Mouse (Mus musculus): ENCODE measurements around the gene Tmcc3. TPM values are rescaled to one million over a fixed set of nuclear protein-coding genes. Genes with fewer than 3 reads are reported as not detected.

Gene Tmcc3
- total RNA-seq, 1 experiment = 7.0 TPM

DNA sequence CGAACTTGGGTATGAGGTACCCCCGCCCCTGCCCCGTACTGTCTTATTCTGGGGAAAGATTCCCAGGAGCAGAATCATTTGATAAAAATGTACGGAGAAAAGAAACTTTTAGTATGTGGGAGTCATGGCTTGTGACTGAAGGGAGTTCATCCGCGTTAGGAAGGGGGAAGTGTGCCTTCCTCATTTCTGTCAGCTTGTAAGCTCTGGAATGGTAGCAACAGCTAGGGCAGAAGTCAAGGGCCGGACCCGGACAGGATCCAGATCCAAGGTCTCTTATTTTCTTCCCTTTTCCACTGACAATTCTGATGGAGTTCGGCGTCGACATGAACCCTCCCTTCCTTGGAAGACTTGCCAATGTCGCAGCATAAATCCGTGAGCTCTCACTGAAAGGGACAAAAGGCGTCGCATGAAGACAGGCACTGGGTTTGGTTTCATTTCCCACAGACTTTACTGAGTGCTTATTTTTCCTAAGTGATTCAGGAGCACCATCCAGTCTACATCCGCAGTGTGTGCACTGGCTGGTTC is 193.6 kb downstream of the Tmcc3 start:
- TF ChIP-seq ZNF384 (IDR thresholded peaks at IDR 0.05; ENCODE audit: low read depth, low read length) = no peak
- TF ChIP-seq CHD2 (IDR thresholded peaks at IDR 0.05; ENCODE audit: low read depth, low read length) = no peak
- no peak for TF ChIP-seq ZC3H11A (IDR thresholded peaks at IDR 0.05; ENCODE audit: borderline replicate concordance, low read depth, low read length)
- Histone ChIP-seq H3K36me3 (ENCODE audit: control insufficient read depth, insufficient read depth, low read length, poor library complexity, severe bottlenecking) (no peaks in the 10 kb centered on the region), H3K27ac (ENCODE audit: insufficient read depth, low read depth, low read length, poor library complexity, severe bottlenecking) (no peak overlapping the region), H3K4me1 (ENCODE audit: control insufficient read depth in 2 of 2, insufficient read depth in 2 of 2, low read length in 2 of 2, poor library complexity in 1 of 2) (no peaks in the 10 kb centered on the region), H3K4me3 (ENCODE audit: insufficient read depth in 1 of 2, low read depth in 1 of 2, low read length in 2 of 2, poor library complexity in 1 of 2, severe bottlenecking in 1 of 2) (no peak overlapping the region), H3K9me3 (ENCODE audit: control insufficient read depth, insufficient read depth, low read depth, low read length) (no peaks in the 10 kb centered on the region), H3K9ac (ENCODE audit: insufficient read depth, low read depth, low read length, poor library complexity, severe bottlenecking) (no peak overlapping the region)
- DNase-seq (ENCODE audit: low read depth, low spot score) = no peak
- in situ Hi-C loops (cut with MboI; ENCODE audit: low sequenced_read_pairs in 2 of 2, unreplicated experiment in 2 of 2) = no loop called here

DNA sequence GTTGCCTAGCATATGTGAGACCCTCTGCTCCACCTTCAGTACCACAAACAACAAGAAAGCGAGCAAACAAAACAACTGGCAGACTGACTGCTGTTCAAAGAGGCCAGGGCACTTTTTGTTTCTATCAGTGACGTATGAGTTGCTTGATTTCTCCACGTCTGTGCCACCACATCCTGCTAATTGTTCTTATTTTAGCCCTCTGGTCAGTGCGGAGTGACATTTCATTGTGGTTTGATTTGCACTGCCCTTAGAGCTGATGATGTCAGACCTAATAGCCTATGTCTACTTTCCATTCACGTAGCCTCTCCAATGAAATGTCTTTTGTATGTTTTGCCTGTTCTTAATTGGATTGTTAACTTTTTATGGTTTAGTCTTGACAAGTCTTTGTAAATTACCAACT is 197.1 kb downstream of the Tmcc3 start:
- TF ChIP-seq HCFC1 (IDR thresholded peaks at IDR 0.05; ENCODE audit: borderline replicate concordance, insufficient read depth, low read length) (no peak), ZC3H11A (IDR thresholded peaks at IDR 0.05; ENCODE audit: borderline replicate concordance, low read depth, low read length) (no peak)
- H3K27ac ChIP-seq (ENCODE audit: insufficient read depth, low read depth, low read length, poor library complexity, severe bottlenecking) = no peak overlapping the region

DNA sequence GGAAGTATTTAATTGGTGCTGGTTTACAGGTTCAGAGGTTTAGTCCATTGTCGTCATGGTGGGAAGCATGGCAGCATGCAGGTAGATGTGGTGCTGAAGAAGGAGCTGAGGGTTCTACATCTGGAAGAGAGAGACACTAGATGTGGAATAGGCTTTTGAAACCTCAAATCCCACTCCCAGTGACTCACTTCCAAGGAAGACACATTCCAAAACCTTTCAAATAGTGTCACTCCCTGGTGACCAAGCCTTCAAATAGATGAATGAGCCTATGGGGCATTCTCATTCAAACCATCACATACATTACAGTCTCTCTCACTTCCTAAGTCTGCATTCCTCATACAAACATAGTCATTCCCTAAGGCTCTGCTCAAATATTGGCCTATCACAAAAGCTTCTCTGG is 201.0 kb downstream of the Tmcc3 start:
- Histone ChIP-seq H3K9me3 (ENCODE audit: control insufficient read depth, insufficient read depth, low read depth, low read length) (no peaks in the 10 kb centered on the region), H3K4me3 (ENCODE audit: insufficient read depth in 1 of 2, low read depth in 1 of 2, low read length in 2 of 2, poor library complexity in 1 of 2, severe bottlenecking in 1 of 2) (no peak overlapping the region), H3K4me1 (ENCODE audit: control insufficient read depth in 2 of 2, insufficient read depth in 2 of 2, low read length in 2 of 2, poor library complexity in 1 of 2) (no peaks in the 10 kb centered on the region), H3K9ac (ENCODE audit: insufficient read depth, low read depth, low read length, poor library complexity, severe bottlenecking) (no peak overlapping the region), H3K27ac (ENCODE audit: insufficient read depth, low read depth, low read length, poor library complexity, severe bottlenecking) (no peak overlapping the region), H3K36me3 (ENCODE audit: control insufficient read depth, insufficient read depth, low read length, poor library complexity, severe bottlenecking) (no peaks in the 10 kb centered on the region)
- no peak for DNase-seq (ENCODE audit: low read depth, low spot score)
- in situ Hi-C loops (cut with MboI; ENCODE audit: low sequenced_read_pairs in 2 of 2, unreplicated experiment in 2 of 2) = no loop called here
- TF ChIP-seq ZC3H11A (IDR thresholded peaks at IDR 0.05; ENCODE audit: borderline replicate concordance, low read depth, low read length) (no peak), ZNF384 (IDR thresholded peaks at IDR 0.05; ENCODE audit: low read depth, low read length) (no peak), CHD2 (IDR thresholded peaks at IDR 0.05; ENCODE audit: low read depth, low read length) (no peak), HCFC1 (IDR thresholded peaks at IDR 0.05; ENCODE audit: borderline replicate concordance, insufficient read depth, low read length) (no peak), MAFK (IDR thresholded peaks at IDR 0.05; ENCODE audit: insufficient read depth, low read depth, low read length) (no peak)

More for the DNA sequence above, 197.1 kb downstream of the Tmcc3 start:
- in situ Hi-C loops (cut with MboI; ENCODE audit: low sequenced_read_pairs in 2 of 2, unreplicated experiment in 2 of 2) = no loop called here
- no peak overlapping the region for H3K4me3 ChIP-seq (ENCODE audit: insufficient read depth in 1 of 2, low read depth in 1 of 2, low read length in 2 of 2, poor library complexity in 1 of 2, severe bottlenecking in 1 of 2)
- DNase-seq (ENCODE audit: low read depth, low spot score) = no peak
- H3K9me3 ChIP-seq (ENCODE audit: control insufficient read depth, insufficient read depth, low read depth, low read length) = no peaks in the 10 kb centered on the region
- no peaks in the 10 kb centered on the region for H3K4me1 ChIP-seq (ENCODE audit: control insufficient read depth in 2 of 2, insufficient read depth in 2 of 2, low read length in 2 of 2, poor library complexity in 1 of 2)
- no peaks in the 10 kb centered on the region for H3K36me3 ChIP-seq (ENCODE audit: control insufficient read depth, insufficient read depth, low read length, poor library complexity, severe bottlenecking)
- no peak overlapping the region for H3K9ac ChIP-seq (ENCODE audit: insufficient read depth, low read depth, low read length, poor library complexity, severe bottlenecking)

DNA sequence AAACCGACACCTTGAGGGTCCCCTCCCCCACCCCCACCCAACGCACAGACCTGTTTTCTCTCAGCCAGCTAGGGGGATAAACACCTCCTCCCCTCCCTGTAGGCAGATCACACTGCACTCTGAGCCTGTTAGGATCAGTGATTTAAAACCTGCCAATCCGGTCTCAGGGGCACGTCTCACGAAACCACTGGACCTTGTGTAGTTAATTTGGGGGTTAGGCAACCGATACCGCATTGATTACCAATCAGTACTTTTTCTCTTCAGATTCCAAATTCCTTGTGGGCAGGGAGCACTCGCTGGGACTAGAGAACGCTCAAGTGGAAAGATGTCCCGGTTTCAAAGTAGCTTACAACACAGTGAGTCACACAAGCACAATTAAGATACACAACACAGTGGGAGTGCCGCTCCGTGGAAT is 202.3 kb downstream of the Tmcc3 start:
- no peak for DNase-seq (ENCODE audit: low read depth, low spot score)
- H3K27ac ChIP-seq (ENCODE audit: insufficient read depth, low read depth, low read length, poor library complexity, severe bottlenecking) = no peak overlapping the region
- in situ Hi-C loops (cut with MboI; ENCODE audit: low sequenced_read_pairs in 2 of 2, unreplicated experiment in 2 of 2) = no loop called here
- no peaks in the 10 kb centered on the region for H3K9me3 ChIP-seq (ENCODE audit: control insufficient read depth, insufficient read depth, low read depth, low read length)
- TF ChIP-seq CHD2 (IDR thresholded peaks at IDR 0.05; ENCODE audit: low read depth, low read length) = no peak
- peak overlapping the region; percentile 69; the same call in 1 of the 2 replicates for H3K9ac ChIP-seq (ENCODE audit: insufficient read depth, low read depth, low read length, poor library complexity, severe bottlenecking)
- H3K4me3 ChIP-seq (ENCODE audit: insufficient read depth in 1 of 2, low read depth in 1 of 2, low read length in 2 of 2, poor library complexity in 1 of 2, severe bottlenecking in 1 of 2) = peak overlapping the region; percentile 68 to 86
- H3K36me3 ChIP-seq (ENCODE audit: control insufficient read depth, insufficient read depth, low read length, poor library complexity, severe bottlenecking) = no peaks in the 10 kb centered on the region
- no peaks in the 10 kb centered on the region for H3K4me1 ChIP-seq (ENCODE audit: control insufficient read depth in 2 of 2, insufficient read depth in 2 of 2, low read length in 2 of 2, poor library complexity in 1 of 2)

DNA sequence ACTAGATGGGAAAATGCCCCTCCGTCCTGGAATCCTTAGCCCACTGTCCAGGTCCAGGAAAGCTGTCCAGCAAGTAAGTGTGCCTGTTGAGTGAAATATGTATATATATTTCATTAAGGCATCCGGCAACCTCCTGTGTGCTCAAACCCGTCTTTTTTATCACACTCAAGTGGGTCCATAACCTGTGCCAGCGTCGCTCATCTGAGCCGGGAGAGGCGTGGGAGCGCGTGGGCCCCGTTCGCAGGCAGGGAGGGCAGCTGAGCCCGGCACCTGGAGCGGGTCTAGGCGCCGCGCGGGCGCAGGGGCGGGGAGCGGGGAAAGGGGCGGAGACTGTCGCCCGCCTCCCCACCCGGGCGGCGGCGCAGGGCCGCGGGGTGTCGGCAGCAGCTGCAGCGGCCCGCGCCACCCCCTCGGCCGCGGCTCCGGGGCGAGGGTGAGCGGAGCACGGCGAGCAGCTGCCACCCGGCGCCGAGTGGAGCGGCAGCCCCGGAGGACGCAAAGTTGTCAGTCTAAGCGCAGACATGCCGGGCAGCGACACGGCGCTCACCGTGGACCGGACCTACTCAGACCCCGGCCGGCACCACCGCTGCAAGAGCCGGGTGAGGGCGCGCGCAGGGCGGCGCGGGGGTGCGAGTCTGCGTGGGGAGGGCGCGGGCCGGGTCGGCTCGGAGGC is 202.9 kb downstream of the Tmcc3 start:
- DNase-seq (ENCODE audit: low read depth, low spot score) = no peak
- peak overlapping the region; percentile 68 to 86 for H3K4me3 ChIP-seq (ENCODE audit: insufficient read depth in 1 of 2, low read depth in 1 of 2, low read length in 2 of 2, poor library complexity in 1 of 2, severe bottlenecking in 1 of 2)
- TF ChIP-seq HCFC1 (IDR thresholded peaks at IDR 0.05; ENCODE audit: borderline replicate concordance, insufficient read depth, low read length) (no peak), ZNF384 (IDR thresholded peaks at IDR 0.05; ENCODE audit: low read depth, low read length) (no peak), ZC3H11A (IDR thresholded peaks at IDR 0.05; ENCODE audit: borderline replicate concordance, low read depth, low read length) (no peak), MAFK (IDR thresholded peaks at IDR 0.05; ENCODE audit: insufficient read depth, low read depth, low read length) (no peak), CHD2 (IDR thresholded peaks at IDR 0.05; ENCODE audit: low read depth, low read length) (no peak)
- no peaks in the 10 kb centered on the region for H3K36me3 ChIP-seq (ENCODE audit: control insufficient read depth, insufficient read depth, low read length, poor library complexity, severe bottlenecking)
- peak overlapping the region; percentile 69 for H3K9ac ChIP-seq (ENCODE audit: insufficient read depth, low read depth, low read length, poor library complexity, severe bottlenecking)
- H3K4me1 ChIP-seq (ENCODE audit: control insufficient read depth in 2 of 2, insufficient read depth in 2 of 2, low read length in 2 of 2, poor library complexity in 1 of 2) = no peaks in the 10 kb centered on the region
- H3K27ac ChIP-seq (ENCODE audit: insufficient read depth, low read depth, low read length, poor library complexity, severe bottlenecking) = no peak overlapping the region
- no peaks in the 10 kb centered on the region for H3K9me3 ChIP-seq (ENCODE audit: control insufficient read depth, insufficient read depth, low read depth, low read length)
- in situ Hi-C loops (cut with MboI; ENCODE audit: low sequenced_read_pairs in 2 of 2, unreplicated experiment in 2 of 2) = no loop called here
